Mouse (Mus musculus) lung, postnatal 0 days (tissue): Measurements from ENCODE around the gene D16Ertd472e. TPM values are rescaled to one million over a fixed set of nuclear protein-coding genes. Genes with fewer than 3 reads are reported as not detected.

Experiments
- ATAC-seq: fragments of 200-750 bp; cut with Nextera tagmentation; 2 replicates; pipeline ENCODE4 v1.8.0; 2017; ENCODE audit warnings: moderate library complexity
- DNase-seq: peaks from one replicate; pipeline ENCODE4 v3.0.0-alpha.2; 2016; ENCODE audit warnings: low spot score
- H3K27ac ChIP-seq: fragments of 300-500 bp; sonication (generic); 2 replicates; pipeline ENCODE4 v1.5.1; 2014; ENCODE audit warnings: antibody characterized with exemption, mild to moderate bottlenecking, low read length, mixed read lengths
- H3K27me3 ChIP-seq: fragments of 300-500 bp; sonication (generic); replicated peaks from 2 replicates; pipeline ENCODE4 v1.6.1; 2014; ENCODE audit warnings: low read length, mixed read lengths; ENCODE audit not compliant: insufficient read depth
- H3K36me3 ChIP-seq: fragments of 300-500 bp; sonication (generic); 2 replicates; pipeline ENCODE4 v1.6.1; 2014; ENCODE audit warnings: low read length, mixed read lengths; ENCODE audit not compliant: insufficient read depth
- H3K4me1 ChIP-seq: fragments of 300-500 bp; sonication (generic); 2 replicates; pipeline ENCODE4 v1.6.1; 2014; ENCODE audit warnings: antibody characterized with exemption, low read depth, low read length, mixed read lengths; ENCODE audit not compliant: insufficient read depth
- H3K4me2 ChIP-seq: fragments of 300-500 bp; sonication (generic); replicated peaks from 2 replicates; pipeline ENCODE4 v1.6.1; 2014; ENCODE audit warnings: low read depth, mild to moderate bottlenecking, low read length, moderate library complexity, mixed read lengths
- H3K4me3 ChIP-seq: fragments of 300-500 bp; sonication (generic); 2 replicates; pipeline ENCODE4 v1.5.1; 2014; ENCODE audit warnings: low read depth, low read length
- H3K9ac ChIP-seq: fragments of 300-500 bp; sonication (generic); replicated peaks from 2 replicates; pipeline ENCODE4 v1.6.1; 2014; ENCODE audit warnings: low read depth, mild to moderate bottlenecking
- H3K9me3 ChIP-seq: fragments of 300-500 bp; sonication (generic); 2 replicates; pipeline ENCODE4 v1.6.1; 2016; ENCODE audit warnings: low read length, mixed read lengths
- CTCF ChIP-seq: IDR thresholded peaks from 2 replicates; pipeline ENCODE4 v1.5.1; 2016; ENCODE audit warnings: antibody characterized with exemption, mild to moderate bottlenecking
- EP300 ChIP-seq: IDR thresholded peaks from 2 replicates; pipeline ENCODE4 v1.6.1; 2016; ENCODE audit warnings: antibody characterized with exemption, mild to moderate bottlenecking, control low read depth
- WGBS: fragments of 180-500 bp; shearing (Covaris S2); extraction: QIAGEN DNeasy Blood & Tissue Kit; methylation state at CpG from one replicate; pipeline ENCODE4 v1.1.7; 2014; 5-methylcytosine and 5-hydroxymethylcytosine counted together
- polyA plus RNA-seq: library from polyadenylated mRNA; unstranded; fragments of >200 nt; fragmentation: Nextera tagmentation; extraction: Ambion mirVana; gene quantifications from 2 replicates; pipeline ENCODE4 v1.2.1, GENCODE M21; 2015

Gene D16Ertd472e
- polyA plus RNA-seq = 12.3 and 14.7 TPM in 2 replicates

DNA sequence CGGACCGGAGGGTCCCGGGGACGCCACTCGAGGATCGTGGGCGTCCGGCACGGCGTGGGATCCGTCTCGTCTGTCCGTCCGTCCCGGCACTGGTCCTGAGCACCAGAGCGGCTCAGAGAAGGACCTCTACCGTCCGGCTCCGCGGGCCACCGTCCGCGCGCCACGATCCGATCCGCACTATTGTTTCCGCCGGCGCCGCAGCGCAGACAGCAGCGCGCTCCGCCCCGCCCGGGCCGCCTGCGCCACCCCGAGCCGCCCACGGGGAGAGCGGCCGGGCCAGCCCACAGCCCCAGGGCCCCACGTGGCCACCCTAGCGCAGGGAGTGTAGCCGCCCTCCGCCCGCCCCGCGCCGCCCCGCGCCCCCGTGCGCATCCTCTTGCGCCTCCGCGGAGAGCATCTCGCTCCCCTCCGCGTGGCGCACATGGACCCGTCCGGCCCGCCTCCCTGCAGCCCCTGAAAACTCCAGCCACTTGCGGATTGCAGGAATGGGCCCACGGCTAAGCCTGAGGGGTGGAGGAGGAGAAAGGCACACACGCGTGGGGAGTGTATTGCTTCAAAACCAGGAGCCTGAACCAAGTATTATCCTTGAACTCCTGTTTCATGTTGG, at the start of gene D16Ertd472e:
Gene D16Ertd472e (minus strand): TSS at position 231 of the 607 bp plus-strand sequence.
- ATAC-seq (peak; percentile 98), DNase-seq (peak; percentile 95)
- peak within 1 kb of the TSS; percentile 62 for H3K9ac ChIP-seq
- H3K36me3 ChIP-seq = no peaks in the 10 kb centered on the region
- TF ChIP-seq EP300 = no peak
- TF ChIP-seq CTCF = no peak; the same call in 1 of the 2 replicates
- H3K4me1 ChIP-seq = peaks cover 4% of the 10 kb centered on the region; the same call in 1 of the 2 replicates
- peak within 1 kb of the TSS; percentile 96 for H3K27ac ChIP-seq
- H3K27me3 ChIP-seq = no peaks in the 10 kb centered on the region
- under 1% methylated on average over 58 of the region's 70 CpGs for WGBS
- H3K4me2 ChIP-seq = peak within 1 kb of the TSS; percentile 71
- no peaks in the 10 kb centered on the region for H3K9me3 ChIP-seq
- peak within 1 kb of the TSS; percentile 68 for H3K4me3 ChIP-seq

DNA sequence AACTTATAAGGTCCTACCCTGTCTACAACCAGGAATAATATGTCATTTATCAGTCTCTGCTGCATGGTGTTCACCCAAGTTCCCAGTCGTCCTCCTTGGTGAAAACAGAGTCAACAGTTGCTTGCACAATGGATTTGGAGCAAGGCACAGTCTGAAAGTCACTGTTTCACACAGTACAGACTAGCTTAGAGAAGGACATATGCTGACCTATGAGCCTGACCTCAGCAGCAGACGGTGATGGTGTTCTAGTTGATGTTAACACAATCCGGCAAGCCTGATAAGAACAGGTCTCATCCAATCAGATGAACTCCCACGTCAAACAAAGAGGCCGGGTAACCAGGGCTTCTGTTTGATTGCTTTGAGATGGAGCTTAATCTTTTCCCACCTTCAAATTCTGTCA, 46.2 kb upstream of the D16Ertd472e start:
- TF ChIP-seq EP300 = no peak
- TF ChIP-seq CTCF = no peak
- no peak for DNase-seq
- Histone ChIP-seq H3K4me1 (no peaks in the 10 kb centered on the region), H3K9ac (no peak overlapping the region), H3K27me3 (no peaks in the 10 kb centered on the region), H3K36me3 (no peaks in the 10 kb centered on the region), H3K9me3 (no peaks in the 10 kb centered on the region), H3K27ac (no peak overlapping the region), H3K4me2 (no peak overlapping the region), H3K4me3 (no peak overlapping the region)
- WGBS = 20% methylated on average over 5 of the region's 5 CpGs
- ATAC-seq = no peak

DNA sequence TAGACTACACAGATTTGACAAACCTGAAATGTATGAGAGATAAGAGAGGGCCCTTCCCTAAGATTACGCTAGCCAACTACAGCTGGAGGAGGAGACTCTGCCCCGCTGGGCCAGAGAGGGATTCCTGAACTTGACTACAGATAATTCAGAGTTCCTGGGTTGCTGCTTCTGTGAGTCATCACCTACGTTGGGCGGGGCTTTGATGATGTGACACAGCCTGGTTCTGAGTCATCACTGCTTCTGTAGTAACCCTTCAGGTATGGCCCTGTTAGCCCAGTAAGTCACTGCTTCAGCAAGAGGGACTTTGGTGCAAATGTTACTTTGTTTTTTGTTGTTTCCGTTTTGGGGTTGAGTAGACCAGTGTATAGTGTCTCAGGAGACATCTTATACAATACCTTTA, 42.9 kb upstream of the D16Ertd472e start:
- no peak for TF ChIP-seq CTCF
- no peak for TF ChIP-seq EP300
- no peak for DNase-seq
- 71% methylated on average over 5 of the region's 5 CpGs for WGBS
- H3K4me2 ChIP-seq = no peak overlapping the region
- no peak overlapping the region for H3K27ac ChIP-seq
- H3K4me3 ChIP-seq = no peak overlapping the region
- no peaks in the 10 kb centered on the region for H3K4me1 ChIP-seq
- no peak for ATAC-seq
- H3K9me3 ChIP-seq = no peaks in the 10 kb centered on the region
- H3K27me3 ChIP-seq = no peaks in the 10 kb centered on the region
- no peaks in the 10 kb centered on the region for H3K36me3 ChIP-seq
- H3K9ac ChIP-seq = no peak overlapping the region

DNA sequence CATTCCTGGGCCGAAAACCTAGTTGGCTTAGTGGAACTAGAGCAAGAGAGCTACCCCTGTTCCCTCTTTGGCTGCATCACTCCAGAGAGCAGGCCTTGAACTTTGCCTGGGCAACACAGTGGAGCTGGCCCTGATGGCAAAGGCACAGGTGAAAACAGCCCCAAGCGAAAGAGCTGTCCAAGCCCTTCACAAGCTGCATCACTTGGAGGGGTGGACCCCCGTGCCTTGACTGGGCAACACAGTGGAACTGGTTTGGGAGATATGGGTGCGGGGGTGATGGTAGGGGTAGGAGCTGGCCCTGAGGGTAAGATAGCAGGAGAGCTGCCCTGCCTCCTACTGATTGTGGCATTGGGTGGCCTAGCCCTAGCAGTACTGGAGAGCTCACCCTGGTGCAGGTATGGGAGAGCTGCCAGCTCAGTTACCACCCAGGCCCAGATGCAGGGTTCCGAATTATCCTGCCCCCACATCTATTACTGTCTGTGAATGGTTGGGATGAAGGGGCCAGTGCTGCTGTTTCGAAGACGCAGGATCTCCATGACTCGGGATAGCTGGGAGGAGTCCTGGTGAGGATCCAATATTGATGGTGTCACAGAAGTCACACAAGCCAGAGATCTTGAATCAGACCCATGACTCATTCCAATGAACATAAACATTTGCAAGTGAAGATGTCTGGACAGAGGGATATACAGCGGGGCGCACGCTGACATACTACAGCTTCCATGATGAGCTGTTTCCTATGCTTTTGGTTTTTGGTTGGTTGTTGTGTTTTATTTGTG, 41.4 kb upstream of the D16Ertd472e start:
- WGBS = 78% methylated on average over 11 of the region's 11 CpGs
- Histone ChIP-seq H3K4me1 (no peaks in the 10 kb centered on the region), H3K4me2 (no peak overlapping the region), H3K36me3 (no peaks in the 10 kb centered on the region), H3K9ac (no peak overlapping the region), H3K9me3 (no peaks in the 10 kb centered on the region), H3K27ac (no peak overlapping the region), H3K27me3 (no peaks in the 10 kb centered on the region), H3K4me3 (no peak overlapping the region)
- TF ChIP-seq CTCF (no peak), EP300 (no peak)
- ATAC-seq = peak; percentile 72
- DNase-seq = peak; percentile 45

DNA sequence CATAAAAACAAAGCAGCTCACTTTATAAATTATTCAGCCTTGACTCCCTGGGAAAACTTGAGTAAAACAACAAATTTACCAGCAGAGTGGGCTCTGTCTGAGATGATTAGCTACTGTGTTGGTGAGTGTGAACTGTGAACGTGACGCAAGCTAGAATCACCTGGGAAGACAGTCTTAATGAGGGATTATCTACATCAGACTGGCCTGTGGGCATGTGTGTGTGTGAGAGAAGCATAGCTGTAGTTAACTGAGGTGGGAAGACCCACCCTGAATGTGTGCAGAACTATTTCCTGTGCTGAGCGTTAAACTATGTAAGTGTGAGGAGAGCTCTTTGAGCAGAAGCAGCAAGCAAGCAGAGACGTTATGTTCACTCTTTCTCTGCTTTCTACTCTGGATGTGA, 29.7 kb upstream of the D16Ertd472e start:
- H3K27me3 ChIP-seq = no peaks in the 10 kb centered on the region
- WGBS = 52% methylated on average over 4 of the region's 4 CpGs
- H3K4me2 ChIP-seq = no peak overlapping the region
- H3K4me3 ChIP-seq = no peak overlapping the region
- H3K9ac ChIP-seq = no peak overlapping the region
- no peak overlapping the region for H3K27ac ChIP-seq
- TF ChIP-seq EP300 (no peak), CTCF (no peak)
- ATAC-seq (no peak), DNase-seq (no peak)
- H3K36me3 ChIP-seq = no peaks in the 10 kb centered on the region
- H3K4me1 ChIP-seq = no peaks in the 10 kb centered on the region
- H3K9me3 ChIP-seq = no peaks in the 10 kb centered on the region

DNA sequence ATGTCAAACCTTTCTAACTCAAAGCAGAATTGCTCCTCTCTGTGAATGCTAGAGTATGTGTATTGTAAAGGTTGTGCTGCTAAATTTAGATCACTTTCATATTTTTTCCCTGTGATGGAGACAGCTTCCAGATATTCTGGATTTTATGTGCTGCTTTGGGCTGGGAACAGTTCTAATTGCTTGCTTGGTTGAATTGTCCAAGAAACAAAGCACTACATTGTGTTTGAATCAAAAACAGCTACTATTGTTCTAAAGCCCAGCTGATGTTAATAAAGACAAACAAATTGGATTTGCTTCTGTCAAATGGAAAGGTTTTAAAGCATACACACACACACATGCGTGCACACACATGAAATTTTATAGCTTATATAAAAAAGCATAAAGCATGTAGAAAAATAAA, 22.4 kb upstream of the D16Ertd472e start:
- no peak for DNase-seq
- Histone ChIP-seq H3K4me3 (no peak overlapping the region), H3K9me3 (no peaks in the 10 kb centered on the region), H3K27me3 (no peaks in the 10 kb centered on the region), H3K4me1 (no peaks in the 10 kb centered on the region), H3K27ac (no peak overlapping the region), H3K4me2 (no peak overlapping the region), H3K9ac (no peak overlapping the region), H3K36me3 (no peaks in the 10 kb centered on the region)
- TF ChIP-seq EP300 (no peak), CTCF (no peak)
- ATAC-seq = no peak
- 91% methylated on average over 1 of the region's 1 CpGs for WGBS
